Mouse (Mus musculus) lung, embryonic 14.5 days (tissue): ENCODE measurements around the gene Clpb. TPM values are rescaled to one million over a fixed set of nuclear protein-coding genes. Genes with fewer than 3 reads are reported as not detected.

Source experiments
- ATAC-seq: fragments of 200-750 bp; cut with Nextera tagmentation; 2 replicates; pipeline ENCODE4 v1.8.0; 2017; ENCODE audit warnings: mild to moderate bottlenecking, moderate TSS enrichment, moderate library complexity; ENCODE audit not compliant: insufficient read depth
- DNase-seq: peaks from one replicate; pipeline ENCODE4 v3.0.0-alpha.2; 2015
- H3K27ac ChIP-seq: fragments of 300-500 bp; sonication (generic); 2 replicates; pipeline ENCODE4 v1.5.1; 2014; ENCODE audit warnings: low read depth, mild to moderate bottlenecking, moderate library complexity
- H3K27me3 ChIP-seq: fragments of 300-500 bp; sonication (generic); 2 replicates; pipeline ENCODE4 v1.6.1; 2014; ENCODE audit warnings: low read length, control low read depth; ENCODE audit not compliant: insufficient read depth
- H3K36me3 ChIP-seq: fragments of 300-500 bp; sonication (generic); 2 replicates; pipeline ENCODE4 v1.6.1; 2014; ENCODE audit warnings: control low read depth; ENCODE audit not compliant: insufficient read depth
- H3K4me1 ChIP-seq: fragments of 300-500 bp; sonication (generic); 2 replicates; pipeline ENCODE4 v1.6.1; 2014; ENCODE audit warnings: antibody characterized with exemption, control low read depth; ENCODE audit not compliant: insufficient read depth
- H3K4me2 ChIP-seq: fragments of 300-500 bp; sonication (generic); 2 replicates; pipeline ENCODE4 v1.6.1; 2014; ENCODE audit warnings: mild to moderate bottlenecking
- H3K4me3 ChIP-seq: fragments of 300-500 bp; sonication (generic); 2 replicates; pipeline ENCODE4 v1.5.1; 2014; ENCODE audit warnings: low read depth, low read length
- H3K9ac ChIP-seq: fragments of 300-500 bp; sonication (generic); 2 replicates; pipeline ENCODE4 v1.6.1; 2014
- H3K9me3 ChIP-seq: fragments of 300-500 bp; sonication (generic); 2 replicates; pipeline ENCODE4 v1.6.1; 2016; ENCODE audit warnings: low read depth, low read length, control low read depth
- CTCF ChIP-seq: IDR thresholded peaks from 2 replicates; pipeline ENCODE4 v1.5.1; 2016; ENCODE audit warnings: antibody characterized with exemption, low read depth
- WGBS: fragments of 180-500 bp; shearing (Covaris S2); extraction: QIAGEN DNeasy Blood & Tissue Kit; methylation state at CpG from one replicate; pipeline ENCODE4 v1.1.7; 2014; 5-methylcytosine and 5-hydroxymethylcytosine counted together
- polyA plus RNA-seq: library from polyadenylated mRNA; unstranded; fragments of >200 nt; fragmentation: Nextera tagmentation; extraction: Ambion mirVana; gene quantifications from 2 replicates; pipeline ENCODE4 v1.2.1, GENCODE M21; 2014

Gene Clpb
- polyA plus RNA-seq, 1 experiment from 2014 or later = 55.6 TPM

DNA sequence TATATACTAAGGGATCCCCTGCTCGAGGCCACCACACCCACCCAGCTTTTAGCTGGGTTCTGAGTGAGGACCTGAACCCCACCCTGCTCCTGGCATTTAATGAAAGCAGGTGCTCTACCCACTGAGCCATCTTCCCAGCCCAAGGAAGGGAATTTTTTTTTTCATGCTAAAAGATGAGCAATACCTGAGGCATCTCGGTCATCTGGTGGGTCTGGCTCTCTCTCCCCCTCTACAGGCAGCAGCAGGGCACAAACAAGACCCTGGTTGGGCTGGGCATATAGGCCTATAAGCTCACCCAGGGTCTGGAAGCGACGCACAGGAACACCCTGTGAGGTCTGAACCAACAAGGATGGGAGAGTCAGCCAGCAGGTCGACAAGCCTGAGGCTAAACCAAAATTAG, 169.9 kb downstream of the Clpb start:
- DNase-seq = no peak
- Histone ChIP-seq H3K27ac (no peak overlapping the region), H3K36me3 (peaks cover 61% of the 10 kb centered on the region), H3K4me3 (no peak overlapping the region), H3K9me3 (no peaks in the 10 kb centered on the region), H3K9ac (no peak overlapping the region), H3K4me1 (peaks cover 10% of the 10 kb centered on the region; the same call in 1 of the 2 replicates), H3K27me3 (no peaks in the 10 kb centered on the region), H3K4me2 (no peak overlapping the region)
- WGBS = 65% methylated on average over 5 of the region's 5 CpGs
- ATAC-seq = no peak
- TF ChIP-seq CTCF = peak; percentile 27

DNA sequence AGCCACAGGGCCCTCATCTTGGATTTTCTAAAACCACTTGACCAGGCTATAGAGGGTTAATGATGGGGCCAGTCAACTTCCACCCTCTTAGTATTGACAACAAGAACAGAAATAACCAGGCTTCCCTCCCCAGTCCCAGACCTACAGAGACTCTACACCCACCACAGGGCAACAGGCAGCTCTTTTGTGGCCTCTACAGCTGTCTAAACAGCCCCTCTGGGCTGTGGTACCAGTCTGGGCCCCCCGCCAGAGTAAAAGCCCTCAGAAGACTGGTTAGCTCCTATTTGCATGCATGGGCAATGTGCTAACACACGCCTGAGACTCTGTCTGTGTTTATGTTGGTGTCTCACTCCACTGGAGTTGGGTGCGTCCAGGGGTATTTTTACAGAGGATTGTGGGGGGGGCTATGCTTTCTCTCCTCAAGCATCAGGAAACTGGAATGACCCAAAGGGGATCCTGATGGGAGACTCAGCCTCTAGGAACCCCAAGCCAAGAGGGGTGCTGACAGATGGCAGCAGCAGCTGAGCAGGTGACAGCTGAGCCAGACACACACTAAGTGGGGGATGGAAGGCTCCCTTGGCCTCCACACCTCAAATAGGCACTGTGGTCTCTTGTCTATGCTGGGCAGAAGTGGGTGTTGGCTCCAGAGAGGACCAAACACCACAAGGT, 170.6 kb downstream of the Clpb start:
- no peak for ATAC-seq
- Histone ChIP-seq H3K9me3 (no peaks in the 10 kb centered on the region), H3K4me1 (peaks cover 10% of the 10 kb centered on the region; the same call in 1 of the 2 replicates), H3K4me3 (no peak overlapping the region), H3K36me3 (peaks cover 54% of the 10 kb centered on the region), H3K9ac (no peak overlapping the region), H3K27me3 (no peaks in the 10 kb centered on the region), H3K4me2 (peak overlapping the region; percentile 76; the same call in 1 of the 2 replicates), H3K27ac (0 out of 2 replicates have a peak overlapping the region, but pooled peaks have one; percentile 12)
- TF ChIP-seq CTCF = no peak
- DNase-seq = no peak
- 50% methylated on average over 3 of the region's 3 CpGs for WGBS

DNA sequence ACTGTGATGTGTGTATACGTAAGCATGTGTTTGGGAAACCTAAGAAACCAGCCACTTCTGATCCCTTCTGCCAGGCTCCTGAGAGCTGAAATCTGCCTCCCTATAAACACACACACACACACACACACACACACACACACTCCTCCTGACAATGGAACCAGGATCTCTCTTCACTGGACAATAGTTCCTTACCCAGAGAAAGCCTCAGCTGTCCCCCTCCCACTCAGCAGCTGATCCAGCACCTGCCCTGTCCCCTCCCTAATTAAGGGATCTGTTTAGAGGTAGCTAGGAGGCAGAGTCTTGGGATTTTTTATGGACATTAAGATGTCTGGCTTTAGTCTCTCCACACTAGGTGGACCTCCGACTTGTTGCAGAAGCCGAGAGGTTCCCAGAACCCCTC, 171.5 kb downstream of the Clpb start:
- Histone ChIP-seq H3K4me2 (peak overlapping the region; percentile 76), H3K4me3 (peak overlapping the region; percentile 88), H3K4me1 (peaks cover 10% of the 10 kb centered on the region; the same call in 1 of the 2 replicates), H3K27ac (no peak overlapping the region), H3K36me3 (peaks cover 45% of the 10 kb centered on the region), H3K9me3 (no peaks in the 10 kb centered on the region), H3K9ac (peak overlapping the region; percentile 28), H3K27me3 (no peaks in the 10 kb centered on the region)
- ATAC-seq (no peak), DNase-seq (no peak)
- no peak for TF ChIP-seq CTCF
- WGBS = 39% methylated on average over 3 of the region's 3 CpGs

DNA sequence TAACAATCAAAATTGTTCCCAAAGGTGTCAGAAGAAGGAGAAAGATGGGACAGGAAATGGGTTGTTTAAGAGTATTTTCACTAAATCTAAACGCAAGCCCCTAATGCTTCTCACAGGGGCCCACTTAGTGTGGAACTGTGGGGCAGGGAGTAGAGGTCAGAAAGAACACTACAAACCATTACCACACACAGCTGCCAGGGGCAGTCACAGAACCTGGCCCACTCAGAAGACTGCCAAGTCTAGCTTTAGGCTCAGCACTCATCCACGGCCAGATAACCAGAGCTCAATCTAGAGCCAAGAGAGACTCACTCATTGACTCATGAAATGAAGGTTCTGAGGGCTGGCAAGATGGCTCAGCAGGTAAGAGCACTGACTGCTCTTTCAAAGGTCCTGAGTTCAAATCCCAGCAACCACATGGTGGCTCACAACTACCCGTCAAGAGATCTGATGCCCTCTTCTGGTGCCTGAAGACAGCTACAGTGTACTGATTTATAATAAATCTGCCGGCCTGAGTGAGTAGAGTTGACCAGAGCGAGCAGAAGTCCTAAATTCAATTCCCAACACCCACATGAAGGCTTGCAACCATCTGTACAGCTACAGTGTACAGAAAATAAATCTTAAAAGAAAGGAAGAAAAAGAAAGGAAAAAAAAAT, 172.2 kb downstream of the Clpb start:
- H3K4me2 ChIP-seq = peak overlapping the region; percentile 76
- H3K9ac ChIP-seq = peak overlapping the region; percentile 98
- peak overlapping the region; percentile 97 for H3K27ac ChIP-seq
- ATAC-seq (no peak), DNase-seq (peak; percentile 29)
- H3K9me3 ChIP-seq = no peaks in the 10 kb centered on the region
- peak; percentile 14; the same call in 1 of the 2 replicates for TF ChIP-seq CTCF
- 25% methylated on average over 5 of the region's 5 CpGs for WGBS
- H3K4me3 ChIP-seq = peak overlapping the region; percentile 88
- peaks cover 10% of the 10 kb centered on the region; the same call in 1 of the 2 replicates for H3K4me1 ChIP-seq
- no peaks in the 10 kb centered on the region for H3K27me3 ChIP-seq
- H3K36me3 ChIP-seq = peaks cover 38% of the 10 kb centered on the region

DNA sequence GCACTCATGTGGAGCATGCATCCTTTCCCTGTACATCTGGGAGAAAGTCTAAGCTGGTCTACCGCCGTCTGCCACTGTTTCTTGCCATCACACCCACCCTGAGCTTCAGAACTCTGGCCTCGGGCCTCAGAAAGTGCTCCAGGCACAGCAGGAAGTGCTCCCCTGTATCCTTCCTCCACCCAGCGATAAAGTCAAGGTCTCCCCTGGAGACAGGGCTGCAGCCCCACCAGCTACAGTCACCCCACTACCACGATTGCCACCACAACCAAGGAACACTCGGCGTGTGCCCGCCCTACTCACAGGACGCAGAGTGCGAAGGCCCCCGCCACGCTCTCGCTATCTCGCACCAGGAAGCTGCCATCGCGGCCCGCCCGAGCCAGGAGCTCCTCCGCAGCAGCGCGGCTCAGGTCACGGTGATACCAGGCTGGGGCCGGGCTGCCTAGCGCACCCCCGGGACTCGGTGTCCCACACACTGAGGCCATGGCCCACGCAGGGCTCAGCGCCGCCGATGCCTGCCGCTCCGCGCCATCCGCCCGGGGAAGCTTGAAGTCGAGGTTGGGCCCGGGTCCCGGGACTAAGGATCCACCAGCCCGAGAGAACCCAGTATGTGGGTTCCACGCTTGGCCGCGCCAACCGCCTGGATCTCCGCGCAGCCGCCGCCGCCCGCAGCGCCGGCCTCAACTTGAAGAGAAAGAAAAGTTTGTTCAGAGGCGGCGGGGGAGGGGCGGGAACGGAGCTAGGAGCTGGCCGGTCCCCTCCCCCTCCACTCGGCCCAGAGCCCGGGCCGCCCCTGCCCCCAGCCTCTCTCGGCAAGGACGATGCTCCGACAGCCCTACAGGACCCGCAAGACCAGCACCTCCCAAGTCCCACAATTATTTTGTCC, 173.1 kb downstream of the Clpb start:
- H3K36me3 ChIP-seq = peaks cover 29% of the 10 kb centered on the region
- no peaks in the 10 kb centered on the region for H3K27me3 ChIP-seq
- H3K9me3 ChIP-seq = no peaks in the 10 kb centered on the region
- peak; percentile 48 for ATAC-seq
- peak overlapping the region; percentile 98 for H3K9ac ChIP-seq
- peak overlapping the region; percentile 88 for H3K4me3 ChIP-seq
- peaks cover 10% of the 10 kb centered on the region; the same call in 1 of the 2 replicates for H3K4me1 ChIP-seq
- H3K27ac ChIP-seq = peak overlapping the region; percentile 97
- under 1% methylated on average over 63 of the region's 63 CpGs for WGBS
- DNase-seq = peak; percentile 77
- no peak for TF ChIP-seq CTCF
- H3K4me2 ChIP-seq = peak overlapping the region; percentile 76

DNA sequence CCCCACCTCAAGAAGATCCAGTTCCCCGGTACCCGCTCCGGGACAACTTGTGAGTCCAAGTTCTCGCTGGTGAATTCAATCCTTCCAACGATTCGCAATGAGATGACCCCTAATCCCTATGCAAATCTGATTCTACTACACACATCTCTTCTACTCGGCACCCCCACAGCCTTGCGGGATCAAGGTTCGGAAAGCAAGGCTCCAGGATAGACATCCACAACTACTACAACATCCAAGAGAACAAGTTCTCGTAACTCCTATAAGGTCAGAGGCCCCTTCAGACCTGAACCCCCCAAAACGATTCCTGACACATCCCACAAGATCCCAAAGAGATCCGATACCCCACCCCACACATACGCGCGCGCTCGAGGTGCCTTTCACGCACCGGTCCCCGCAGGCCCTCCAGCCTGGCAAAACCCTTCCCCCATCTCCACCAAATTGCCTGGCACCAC, 173.7 kb downstream of the Clpb start:
- peak overlapping the region; percentile 98 for H3K9ac ChIP-seq
- TF ChIP-seq CTCF = no peak
- peak overlapping the region; percentile 97 for H3K27ac ChIP-seq
- H3K4me3 ChIP-seq = peak overlapping the region; percentile 88
- under 1% methylated on average over 20 of the region's 20 CpGs for WGBS
- peak overlapping the region; percentile 76 for H3K4me2 ChIP-seq
- peaks cover 10% of the 10 kb centered on the region; the same call in 1 of the 2 replicates for H3K4me1 ChIP-seq
- H3K9me3 ChIP-seq = no peaks in the 10 kb centered on the region
- DNase-seq (no peak), ATAC-seq (no peak; the same call in 1 of the 2 replicates)
- no peaks in the 10 kb centered on the region for H3K27me3 ChIP-seq
- peaks cover 22% of the 10 kb centered on the region for H3K36me3 ChIP-seq
